Mouse (Mus musculus) lung, embryonic 14.5 days (tissue): ENCODE data around the gene Abcb8. TPM values are rescaled to one million over a fixed set of nuclear protein-coding genes. Genes with fewer than 3 reads are reported as not detected.

Experiments
- ATAC-seq: fragments of 200-750 bp; cut with Nextera tagmentation; 2 replicates; pipeline ENCODE4 v1.8.0; 2017; ENCODE audit warnings: mild to moderate bottlenecking, moderate TSS enrichment, moderate library complexity; ENCODE audit not compliant: insufficient read depth
- DNase-seq: peaks from one replicate; pipeline ENCODE4 v3.0.0-alpha.2; 2015
- H3K27ac ChIP-seq: fragments of 300-500 bp; sonication (generic); 2 replicates; pipeline ENCODE4 v1.5.1; 2014; ENCODE audit warnings: low read depth, mild to moderate bottlenecking, moderate library complexity
- H3K27me3 ChIP-seq: fragments of 300-500 bp; sonication (generic); 2 replicates; pipeline ENCODE4 v1.6.1; 2014; ENCODE audit warnings: low read length, control low read depth; ENCODE audit not compliant: insufficient read depth
- H3K36me3 ChIP-seq: fragments of 300-500 bp; sonication (generic); 2 replicates; pipeline ENCODE4 v1.6.1; 2014; ENCODE audit warnings: control low read depth; ENCODE audit not compliant: insufficient read depth
- H3K4me1 ChIP-seq: fragments of 300-500 bp; sonication (generic); 2 replicates; pipeline ENCODE4 v1.6.1; 2014; ENCODE audit warnings: antibody characterized with exemption, control low read depth; ENCODE audit not compliant: insufficient read depth
- H3K4me2 ChIP-seq: fragments of 300-500 bp; sonication (generic); 2 replicates; pipeline ENCODE4 v1.6.1; 2014; ENCODE audit warnings: mild to moderate bottlenecking
- H3K4me3 ChIP-seq: fragments of 300-500 bp; sonication (generic); 2 replicates; pipeline ENCODE4 v1.5.1; 2014; ENCODE audit warnings: low read depth, low read length
- H3K9ac ChIP-seq: fragments of 300-500 bp; sonication (generic); 2 replicates; pipeline ENCODE4 v1.6.1; 2014
- H3K9me3 ChIP-seq: fragments of 300-500 bp; sonication (generic); 2 replicates; pipeline ENCODE4 v1.6.1; 2016; ENCODE audit warnings: low read depth, low read length, control low read depth
- CTCF ChIP-seq: IDR thresholded peaks from 2 replicates; pipeline ENCODE4 v1.5.1; 2016; ENCODE audit warnings: antibody characterized with exemption, low read depth
- WGBS: fragments of 180-500 bp; shearing (Covaris S2); extraction: QIAGEN DNeasy Blood & Tissue Kit; methylation state at CpG from one replicate; pipeline ENCODE4 v1.1.7; 2014; 5-methylcytosine and 5-hydroxymethylcytosine counted together
- polyA plus RNA-seq: library from polyadenylated mRNA; unstranded; fragments of >200 nt; fragmentation: Nextera tagmentation; extraction: Ambion mirVana; gene quantifications from 2 replicates; pipeline ENCODE4 v1.2.1, GENCODE M21; 2014

Abcb8 gene
- polyA plus RNA-seq, 1 experiment from 2014 or later: 43.5 TPM

DNA sequence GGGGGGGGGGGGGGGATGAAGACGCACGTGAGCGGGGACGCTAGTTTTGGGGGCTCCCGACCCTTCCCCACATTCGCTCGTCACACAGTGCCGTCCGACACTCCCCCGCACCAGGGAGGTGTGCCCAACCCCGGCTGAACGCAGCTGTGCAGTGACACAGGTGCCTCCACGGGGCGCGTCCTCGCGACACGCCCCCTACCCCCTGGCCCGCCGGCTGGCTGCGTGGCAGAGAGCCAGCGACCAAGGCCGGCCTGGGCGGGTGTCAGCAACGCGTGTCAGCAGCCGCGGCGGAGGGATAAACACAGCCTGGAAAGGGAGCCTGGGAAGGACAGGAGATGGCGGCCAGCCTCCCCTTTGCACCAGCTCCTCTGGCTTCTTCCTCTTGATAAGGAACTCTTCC lies 44.9 kb upstream of the Abcb8 start:
- no peak for TF ChIP-seq CTCF
- Histone ChIP-seq H3K36me3 (no peaks in the 10 kb centered on the region), H3K9me3 (no peaks in the 10 kb centered on the region), H3K9ac (peak overlapping the region; percentile 36), H3K4me2 (peak overlapping the region; percentile 98), H3K4me1 (peaks cover 56% of the 10 kb centered on the region), H3K27ac (0 out of 2 replicates have a peak overlapping the region, but pooled peaks have one; percentile 12), H3K27me3 (peaks cover 29% of the 10 kb centered on the region), H3K4me3 (peak overlapping the region; percentile 39)
- peak; percentile 88 for DNase-seq
- WGBS: 0% methylated on average over 29 of the region's 30 CpGs
- peak; percentile 2; the same call in 1 of the 2 replicates for ATAC-seq

- Histone ChIP-seq H3K9ac (peak overlapping the region; percentile 28), H3K27me3 (peaks cover 29% of the 10 kb centered on the region), H3K4me1 (peaks cover 43% of the 10 kb centered on the region), H3K27ac (peak overlapping the region; percentile 46; the same call in 1 of the 2 replicates), H3K4me2 (peak overlapping the region; percentile 98), H3K36me3 (no peaks in the 10 kb centered on the region), H3K4me3 (peak overlapping the region; percentile 69), H3K9me3 (no peaks in the 10 kb centered on the region)
- no peak for DNase-seq
- 44% methylated on average over 3 of the region's 3 CpGs for WGBS
- no peak for TF ChIP-seq CTCF
- ATAC-seq: no peak
Measured at GRCm38 (mm10) chr5:24350073-24350472, 43.4 kb upstream of the Abcb8 start.

DNA sequence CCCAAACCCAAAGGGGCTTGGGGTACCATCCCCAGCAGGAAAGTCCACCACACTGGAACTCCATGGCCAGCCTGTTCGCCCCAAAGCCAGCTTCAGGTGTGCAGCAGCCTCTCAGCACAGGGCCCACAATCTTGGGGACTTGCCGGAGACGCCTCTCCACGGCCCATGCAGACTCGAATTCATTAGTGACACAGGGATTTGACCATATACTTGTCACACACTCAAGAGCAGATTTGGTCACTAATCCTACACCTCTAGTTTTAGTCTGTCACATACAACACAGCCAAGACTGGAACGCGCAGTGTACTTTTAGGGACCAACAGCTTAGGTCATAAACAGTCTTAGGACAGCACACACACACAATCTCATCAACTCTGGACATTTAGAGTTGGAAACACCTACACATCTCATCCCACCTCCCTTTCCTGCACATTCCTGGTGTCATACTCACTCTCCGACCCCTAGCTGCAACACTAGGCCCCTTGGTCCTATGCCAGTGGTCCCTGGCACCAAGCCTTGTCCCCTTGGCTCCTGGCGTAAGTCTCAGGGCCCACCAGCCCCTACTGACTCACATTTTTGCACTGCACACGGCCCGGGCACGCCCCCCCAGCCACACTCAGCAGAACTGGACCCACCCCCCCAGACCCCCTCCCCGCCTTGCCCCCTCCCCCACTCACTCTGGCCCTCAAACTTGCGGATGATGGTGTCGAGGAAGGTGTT lies 42.8 kb upstream of the Abcb8 start:
- H3K27ac ChIP-seq: peak overlapping the region; percentile 79; the same call in 1 of the 2 replicates
- H3K9ac ChIP-seq: peak overlapping the region; percentile 68
- TF ChIP-seq CTCF: no peak
- H3K4me3 ChIP-seq: peak overlapping the region; percentile 69
- H3K9me3 ChIP-seq: no peaks in the 10 kb centered on the region
- DNase-seq (peak; percentile 62), ATAC-seq (no peak)
- 27% methylated on average over 15 of the region's 15 CpGs for WGBS
- peak overlapping the region; percentile 98 for H3K4me2 ChIP-seq
- H3K4me1 ChIP-seq: peaks cover 39% of the 10 kb centered on the region
- H3K36me3 ChIP-seq: no peaks in the 10 kb centered on the region
- H3K27me3 ChIP-seq: peaks cover 29% of the 10 kb centered on the region

DNA sequence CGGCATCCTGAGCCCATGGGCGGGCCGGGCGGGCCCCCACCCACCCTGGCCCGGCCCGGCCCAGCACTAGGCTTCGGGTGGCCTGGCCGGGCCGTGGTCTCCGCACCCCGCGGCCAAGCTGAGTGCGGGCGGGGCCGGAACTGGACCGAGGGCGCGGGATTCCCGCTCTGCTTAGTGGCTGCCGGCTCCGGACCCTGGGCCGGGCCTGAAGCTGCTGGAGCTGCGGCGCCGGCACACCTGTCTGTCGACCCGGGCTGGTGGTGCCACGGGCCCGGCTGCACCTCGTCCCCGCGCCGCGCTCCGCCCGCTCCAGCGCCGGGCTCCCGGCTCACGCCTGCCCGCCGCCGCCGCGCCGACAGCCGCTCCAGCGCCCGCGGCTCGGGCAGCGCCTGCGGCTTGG lies 42.2 kb upstream of the Abcb8 start, which contains the start of gene Kcnh2:
TSS of gene Kcnh2 (minus strand) at position 327 of the 400 bp plus-strand sequence.
- ATAC-seq: peak; percentile 13
- WGBS: under 1% methylated on average over 30 of the region's 53 CpGs
- Histone ChIP-seq H3K4me2 (peak within 1 kb of the TSS; percentile 98), H3K27me3 (peaks cover 29% of the 10 kb centered on the region), H3K4me3 (peak within 1 kb of the TSS; percentile 69), H3K36me3 (no peaks in the 10 kb centered on the region), H3K9me3 (no peaks in the 10 kb centered on the region), H3K4me1 (peaks cover 39% of the 10 kb centered on the region), H3K27ac (peak within 1 kb of the TSS; percentile 91), H3K9ac (peak within 1 kb of the TSS; percentile 68)
- DNase-seq: no peak
- no peak for TF ChIP-seq CTCF

DNA sequence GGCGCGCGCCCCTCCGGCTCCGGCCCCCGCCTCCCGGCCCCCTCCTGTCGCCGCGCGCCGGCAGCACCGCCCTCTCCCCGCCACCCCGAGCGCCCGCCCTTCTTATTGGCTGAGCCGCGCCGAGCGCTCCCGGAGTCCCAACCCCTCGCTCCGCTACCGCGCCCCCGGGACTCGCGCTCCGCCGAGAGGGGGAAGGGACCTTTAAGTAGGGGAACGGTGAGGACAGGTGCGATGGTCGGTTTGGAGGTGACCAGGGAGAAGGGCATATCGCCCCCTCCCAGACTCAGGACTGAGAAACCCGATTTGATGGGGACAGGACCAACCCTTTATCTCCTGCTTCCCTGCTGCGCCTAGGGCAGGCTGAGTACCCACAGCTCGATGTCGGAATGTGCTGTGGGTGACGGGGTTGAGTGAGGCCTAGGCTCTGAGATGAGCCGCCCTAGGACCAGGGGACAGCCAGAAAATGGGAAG lies 41.7 kb upstream of the Abcb8 start:
- Histone ChIP-seq H3K4me3 (peak overlapping the region; percentile 69), H3K4me1 (peaks cover 39% of the 10 kb centered on the region), H3K9me3 (no peaks in the 10 kb centered on the region), H3K27me3 (peaks cover 29% of the 10 kb centered on the region), H3K27ac (peak overlapping the region; percentile 91), H3K4me2 (peak overlapping the region; percentile 98), H3K9ac (peak overlapping the region; percentile 68), H3K36me3 (no peaks in the 10 kb centered on the region)
- DNase-seq (peak; percentile 92), ATAC-seq (peak; percentile 65)
- TF ChIP-seq CTCF: no peak
- under 1% methylated on average over 41 of the region's 41 CpGs for WGBS

- peak overlapping the region; percentile 68; the same call in 1 of the 2 replicates for H3K9ac ChIP-seq
- ATAC-seq (peak; percentile 86), DNase-seq (peak; percentile 89)
- H3K4me1 ChIP-seq: peaks cover 38% of the 10 kb centered on the region
- peak overlapping the region; percentile 69 for H3K4me3 ChIP-seq
- H3K9me3 ChIP-seq: no peaks in the 10 kb centered on the region
- 1% methylated on average over 24 of the region's 24 CpGs for WGBS
- peaks cover 29% of the 10 kb centered on the region for H3K27me3 ChIP-seq
- H3K36me3 ChIP-seq: no peaks in the 10 kb centered on the region
- H3K4me2 ChIP-seq: peak overlapping the region; percentile 98
- TF ChIP-seq CTCF: no peak
- peak overlapping the region; percentile 91 for H3K27ac ChIP-seq
Measured at GRCm38 (mm10) chr5:24352251-24352859, 41.1 kb upstream of the Abcb8 start.

GRCm38 (mm10) chr5:24353327-24353726 lies 40.1 kb upstream of the Abcb8 start:
- Histone ChIP-seq H3K27ac (peak overlapping the region; percentile 91), H3K4me3 (no peak overlapping the region; the same call in 1 of the 2 replicates), H3K4me1 (peaks cover 28% of the 10 kb centered on the region), H3K9me3 (no peaks in the 10 kb centered on the region), H3K27me3 (peaks cover 29% of the 10 kb centered on the region), H3K36me3 (no peaks in the 10 kb centered on the region), H3K9ac (no peak overlapping the region), H3K4me2 (peak overlapping the region; percentile 98)
- WGBS: 23% methylated on average over 4 of the region's 4 CpGs
- no peak for TF ChIP-seq CTCF
- DNase-seq (no peak), ATAC-seq (no peak)
